Mouse (Mus musculus) hindbrain, embryonic 14.5 days (tissue): ENCODE measurements around the gene Serpina3i. TPM values are rescaled to one million over a fixed set of nuclear protein-coding genes. Genes with fewer than 3 reads are reported as not detected.

Experiments
- ATAC-seq: fragments of 200-750 bp; cut with Nextera tagmentation; 2 replicates; pipeline ENCODE4 v1.8.0; 2017; ENCODE audit warnings: moderate number of reproducible peaks, mild to moderate bottlenecking, moderate TSS enrichment, moderate library complexity; ENCODE audit not compliant: low FRiP score
- DNase-seq: peaks from one replicate; pipeline ENCODE4 v3.0.0-alpha.2; 2015; ENCODE audit warnings: low spot score
- H3K27ac ChIP-seq: fragments of 300-500 bp; sonication (generic); 2 replicates; pipeline ENCODE4 v1.5.1; 2014; ENCODE audit warnings: mild to moderate bottlenecking, moderate library complexity
- H3K27me3 ChIP-seq: fragments of 300-500 bp; sonication (generic); 2 replicates; pipeline ENCODE4 v1.6.1; 2014; ENCODE audit warnings: mild to moderate bottlenecking, low read length, mixed read lengths; ENCODE audit not compliant: control insufficient read depth, insufficient read depth
- H3K36me3 ChIP-seq: fragments of 300-500 bp; sonication (generic); replicated peaks from 2 replicates; pipeline ENCODE4 v1.6.1; 2014; ENCODE audit not compliant: control insufficient read depth, insufficient read depth
- H3K4me1 ChIP-seq: fragments of 300-500 bp; sonication (generic); replicated peaks from 2 replicates; pipeline ENCODE4 v1.6.1; 2014; ENCODE audit warnings: antibody characterized with exemption, low read length, mixed read lengths; ENCODE audit not compliant: control insufficient read depth, insufficient read depth
- H3K4me2 ChIP-seq: fragments of 300-500 bp; sonication (generic); replicated peaks from 2 replicates; pipeline ENCODE4 v1.6.1; 2014; ENCODE audit warnings: mild to moderate bottlenecking, moderate library complexity
- H3K4me3 ChIP-seq: fragments of 300-500 bp; sonication (generic); replicated peaks from 2 replicates; pipeline ENCODE4 v1.5.1; 2014; ENCODE audit warnings: mild to moderate bottlenecking, low read length
- H3K9ac ChIP-seq: fragments of 300-500 bp; sonication (generic); 2 replicates; pipeline ENCODE4 v1.6.1; 2014
- H3K9me3 ChIP-seq: fragments of 300-500 bp; sonication (generic); 2 replicates; pipeline ENCODE4 v1.6.1; 2016; ENCODE audit warnings: low read length; ENCODE audit not compliant: control insufficient read depth
- whole genome bisulfite sequencing: fragments of 180-500 bp; shearing (Covaris S2); extraction: QIAGEN DNeasy Blood & Tissue Kit; methylation state at CpG from one replicate; pipeline ENCODE4 v1.1.7; 2014; 5-methylcytosine and 5-hydroxymethylcytosine counted together
- polyA plus RNA-seq: library from polyadenylated mRNA; unstranded; fragments of >200 nt; fragmentation: Nextera tagmentation; extraction: Ambion mirVana; gene quantifications from 2 replicates; pipeline ENCODE4 v1.2.1, GENCODE M21; 2014

The Serpina3i gene
- polyA plus RNA-seq = 0.08 TPM in 1 of 2 replicates, not detected in the other

- Histone ChIP-seq H3K9ac (no peak within 1 kb of the TSS), H3K4me1 (no peaks in the 10 kb centered on the region), H3K9me3 (no peaks in the 10 kb centered on the region), H3K27me3 (no peaks in the 10 kb centered on the region), H3K27ac (no peak within 1 kb of the TSS), H3K36me3 (no peaks in the 10 kb centered on the region), H3K4me3 (no peak within 1 kb of the TSS), H3K4me2 (no peak within 1 kb of the TSS)
- DNase-seq (no peak), ATAC-seq (no peak)
Measured at GRCm38 (mm10) chr12:104262863-104263262, at the start of gene Serpina3i. TSS of gene Serpina3i (plus strand) at chr12:104263122.

- Histone ChIP-seq H3K27me3 (no peaks in the 10 kb centered on the region), H3K9me3 (no peaks in the 10 kb centered on the region), H3K4me1 (no peaks in the 10 kb centered on the region), H3K9ac (no peak overlapping the region), H3K36me3 (no peaks in the 10 kb centered on the region), H3K27ac (no peak overlapping the region), H3K4me3 (no peak overlapping the region), H3K4me2 (no peak overlapping the region)
- WGBS = 50% methylated on average over 2 of the region's 2 CpGs
- no peak for DNase-seq
- no peak for ATAC-seq
Measured at GRCm38 (mm10) chr12:104213689-104214444, 49.1 kb upstream of the Serpina3i start.

GRCm38 (mm10) chr12:104214445-104214753, 48.5 kb upstream of the Serpina3i start, which contains the start of gene Serpina3f:
TSS of gene Serpina3f (plus strand) at chr12:104214544.
- Histone ChIP-seq H3K4me1 (no peaks in the 10 kb centered on the region), H3K9me3 (no peaks in the 10 kb centered on the region), H3K4me2 (no peak within 1 kb of the TSS), H3K36me3 (no peaks in the 10 kb centered on the region), H3K27me3 (no peaks in the 10 kb centered on the region), H3K27ac (no peak within 1 kb of the TSS), H3K9ac (no peak within 1 kb of the TSS), H3K4me3 (no peak within 1 kb of the TSS)
- DNase-seq = no peak
- ATAC-seq = no peak
- WGBS = 82% methylated on average over 1 of the region's 1 CpGs

- ATAC-seq = no peak
- whole genome bisulfite sequencing = 90% methylated on average over 1 of the region's 1 CpGs
- no peaks in the 10 kb centered on the region for H3K36me3 ChIP-seq
- no peak overlapping the region for H3K27ac ChIP-seq
- no peaks in the 10 kb centered on the region for H3K27me3 ChIP-seq
- DNase-seq = no peak
- H3K4me3 ChIP-seq = no peak overlapping the region
- H3K9me3 ChIP-seq = no peaks in the 10 kb centered on the region
- H3K9ac ChIP-seq = no peak overlapping the region
- H3K4me1 ChIP-seq = no peaks in the 10 kb centered on the region
- no peak overlapping the region for H3K4me2 ChIP-seq
Measured at GRCm38 (mm10) chr12:104215249-104215648, 47.7 kb upstream of the Serpina3i start.

GRCm38 (mm10) chr12:104221616-104222015, 41.3 kb upstream of the Serpina3i start:
- Histone ChIP-seq H3K4me1 (no peaks in the 10 kb centered on the region), H3K27ac (no peak overlapping the region), H3K4me3 (no peak overlapping the region), H3K9ac (no peak overlapping the region), H3K27me3 (no peaks in the 10 kb centered on the region), H3K4me2 (no peak overlapping the region), H3K9me3 (no peaks in the 10 kb centered on the region), H3K36me3 (no peaks in the 10 kb centered on the region)
- no peak for DNase-seq
- WGBS = 83% methylated on average over 1 of the region's 1 CpGs
- no peak for ATAC-seq

GRCm38 (mm10) chr12:104223690-104224089, 39.2 kb upstream of the Serpina3i start:
- H3K9me3 ChIP-seq = no peaks in the 10 kb centered on the region
- H3K4me3 ChIP-seq = no peak overlapping the region
- no peak for DNase-seq
- H3K36me3 ChIP-seq = no peaks in the 10 kb centered on the region
- no peaks in the 10 kb centered on the region for H3K27me3 ChIP-seq
- ATAC-seq = no peak
- H3K27ac ChIP-seq = no peak overlapping the region
- WGBS = 68% methylated on average over 1 of the region's 1 CpGs
- H3K4me2 ChIP-seq = no peak overlapping the region
- H3K4me1 ChIP-seq = no peaks in the 10 kb centered on the region
- H3K9ac ChIP-seq = no peak overlapping the region

GRCm38 (mm10) chr12:104224598-104225300, 38.2 kb upstream of the Serpina3i start:
- WGBS = 73% methylated on average over 7 of the region's 7 CpGs
- Histone ChIP-seq H3K9me3 (no peaks in the 10 kb centered on the region), H3K4me1 (no peaks in the 10 kb centered on the region), H3K4me3 (no peak overlapping the region), H3K36me3 (no peaks in the 10 kb centered on the region), H3K9ac (no peak overlapping the region), H3K4me2 (no peak overlapping the region), H3K27ac (no peak overlapping the region), H3K27me3 (no peaks in the 10 kb centered on the region)
- no peak for DNase-seq
- no peak for ATAC-seq

GRCm38 (mm10) chr12:104230762-104231161, 32.2 kb upstream of the Serpina3i start:
- no peak for DNase-seq
- Histone ChIP-seq H3K9ac (no peak overlapping the region), H3K4me1 (no peaks in the 10 kb centered on the region), H3K27me3 (no peaks in the 10 kb centered on the region), H3K9me3 (no peaks in the 10 kb centered on the region), H3K36me3 (no peaks in the 10 kb centered on the region), H3K4me2 (no peak overlapping the region), H3K27ac (no peak overlapping the region), H3K4me3 (no peak overlapping the region)
- no peak for ATAC-seq
- WGBS = 70% methylated on average over 2 of the region's 2 CpGs

GRCm38 (mm10) chr12:104235915-104236314, 27.0 kb upstream of the Serpina3i start, which contains the start of gene Serpina3g:
TSS of gene Serpina3g (plus strand) at chr12:104236245.
- no peak within 1 kb of the TSS for H3K4me2 ChIP-seq
- no peak within 1 kb of the TSS for H3K9ac ChIP-seq
- no peak for ATAC-seq
- no peaks in the 10 kb centered on the region for H3K27me3 ChIP-seq
- no peak within 1 kb of the TSS for H3K4me3 ChIP-seq
- no peaks in the 10 kb centered on the region for H3K36me3 ChIP-seq
- H3K27ac ChIP-seq = no peak within 1 kb of the TSS
- WGBS = 78% methylated on average over 5 of the region's 5 CpGs
- no peaks in the 10 kb centered on the region for H3K4me1 ChIP-seq
- no peaks in the 10 kb centered on the region for H3K9me3 ChIP-seq
- no peak for DNase-seq
